Mouse (Mus musculus) heart, embryonic 16.5 days (tissue): ENCODE results near the gene Pex7. TPM values are rescaled to one million over a fixed set of nuclear protein-coding genes. Genes with fewer than 3 reads are reported as not detected.

Experiments used
- ATAC-seq: fragments of 200-750 bp; cut with Nextera tagmentation; replicated peaks from 2 replicates; pipeline ENCODE4 v1.8.0; 2017; ENCODE audit warnings: moderate number of reproducible peaks; ENCODE audit not compliant: insufficient read depth, low FRiP score; ENCODE audit errors: extremely low read depth
- H3K27ac ChIP-seq: fragments of 300-500 bp; sonication (generic); 2 replicates; pipeline ENCODE4 v1.5.1; 2014; ENCODE audit warnings: mild to moderate bottlenecking, low read length, control low read depth, moderate library complexity
- H3K27me3 ChIP-seq: fragments of 300-500 bp; sonication (generic); 2 replicates; pipeline ENCODE4 v1.6.1; 2014; ENCODE audit warnings: low read length, mixed read lengths; ENCODE audit not compliant: control insufficient read depth, insufficient read depth
- H3K36me3 ChIP-seq: fragments of 300-500 bp; sonication (generic); 2 replicates; pipeline ENCODE4 v1.6.1; 2014; ENCODE audit not compliant: control insufficient read depth, insufficient read depth
- H3K4me1 ChIP-seq: fragments of 300-500 bp; sonication (generic); 2 replicates; pipeline ENCODE4 v1.6.1; 2014; ENCODE audit warnings: low read length, mixed read lengths; ENCODE audit not compliant: control insufficient read depth, insufficient read depth
- H3K4me2 ChIP-seq: fragments of 300-500 bp; sonication (generic); 2 replicates; pipeline ENCODE4 v1.6.1; 2014; ENCODE audit warnings: low read depth, mild to moderate bottlenecking, control low read depth, low read length
- H3K4me3 ChIP-seq: fragments of 300-500 bp; sonication (generic); 2 replicates; pipeline ENCODE4 v1.5.1; 2014; ENCODE audit warnings: mild to moderate bottlenecking, control low read depth, low read length
- H3K9ac ChIP-seq: fragments of 300-500 bp; sonication (generic); 2 replicates; pipeline ENCODE4 v1.6.1; 2014; ENCODE audit warnings: low read length, control low read depth
- H3K9me3 ChIP-seq: fragments of 300-500 bp; sonication (generic); replicated peaks from 2 replicates; pipeline ENCODE4 v1.6.1; 2016; ENCODE audit warnings: low read length; ENCODE audit not compliant: control insufficient read depth
- WGBS: fragments of 180-500 bp; shearing (Covaris S2); extraction: QIAGEN DNeasy Blood & Tissue Kit; methylation state at CpG from one replicate; pipeline ENCODE4 v1.1.7; 2014; 5-methylcytosine and 5-hydroxymethylcytosine counted together
- polyA plus RNA-seq: library from polyadenylated mRNA; unstranded; fragments of >200 nt; fragmentation: Nextera tagmentation; extraction: Ambion mirVana; gene quantifications from 2 replicates; pipeline ENCODE4 v1.2.1, GENCODE M21; 2015

Pex7 gene
- polyA plus RNA-seq, 1 experiment from 2014 or later, result 41.4 TPM

GRCm38 (mm10) chr10:19849771-19850365 is 57.6 kb downstream of the Pex7 start:
- no peak overlapping the region for H3K27ac ChIP-seq
- 0 out of 2 replicates have a peak, but pooled peaks have one; percentile 23 for ATAC-seq
- H3K4me3 ChIP-seq, result peak overlapping the region; percentile 63
- H3K36me3 ChIP-seq, result no peaks in the 10 kb centered on the region
- H3K9ac ChIP-seq, result peak overlapping the region; percentile 70
- H3K4me1 ChIP-seq, result peaks cover 16% of the 10 kb centered on the region
- WGBS, result under 1% methylated on average over 30 of the region's 32 CpGs
- no peaks in the 10 kb centered on the region for H3K9me3 ChIP-seq
- peak overlapping the region; percentile 98 for H3K4me2 ChIP-seq
- peaks cover 43% of the 10 kb centered on the region for H3K27me3 ChIP-seq

DNA sequence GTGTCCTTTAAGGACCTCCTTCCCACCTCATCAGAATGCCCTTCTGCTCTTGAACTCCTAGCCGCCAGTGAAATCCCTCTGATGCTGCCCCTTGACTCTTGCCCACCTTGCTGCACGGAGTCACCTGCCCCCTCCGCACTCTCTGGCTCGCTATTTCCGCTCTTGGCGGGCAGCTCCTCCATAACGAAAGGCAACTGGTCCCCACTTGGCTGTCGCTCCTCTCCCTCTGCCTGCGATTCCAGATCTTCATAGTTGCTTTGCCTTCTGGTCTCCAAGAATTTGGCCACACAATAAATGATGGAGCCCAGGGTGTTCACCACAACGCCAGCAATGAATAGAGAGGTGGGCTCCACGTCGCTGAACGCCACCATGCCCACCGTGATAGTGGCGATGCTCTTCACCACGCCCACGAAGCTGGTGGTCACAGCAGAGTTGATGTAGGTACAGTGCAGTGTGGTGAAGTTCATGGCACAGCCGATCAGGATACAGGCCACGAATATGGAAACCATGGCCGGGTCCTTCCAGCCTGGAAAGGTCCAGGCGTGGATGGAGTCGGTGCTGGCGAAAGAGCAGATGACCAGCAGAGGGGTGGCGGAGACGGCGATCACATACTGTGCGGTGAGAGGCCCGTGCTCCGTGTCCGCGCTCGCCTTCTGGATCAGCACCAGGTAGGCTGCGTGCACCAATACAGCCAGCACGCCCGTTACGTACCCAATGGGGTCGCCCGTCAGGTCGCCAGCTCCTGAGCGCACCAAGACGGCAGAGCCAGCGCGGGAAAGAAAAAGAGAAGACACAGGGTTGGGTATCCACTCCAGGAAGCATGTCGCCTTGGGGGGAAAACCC is 58.3 kb downstream of the Pex7 start:
- H3K36me3 ChIP-seq, result no peaks in the 10 kb centered on the region
- no peak for ATAC-seq
- H3K27me3 ChIP-seq, result peaks cover 43% of the 10 kb centered on the region
- WGBS, result 7% methylated on average over 44 of the region's 44 CpGs
- peak overlapping the region; percentile 70; the same call in 1 of the 2 replicates for H3K9ac ChIP-seq
- H3K9me3 ChIP-seq, result no peaks in the 10 kb centered on the region
- peak overlapping the region; percentile 98 for H3K4me2 ChIP-seq
- H3K4me1 ChIP-seq, result peaks cover 16% of the 10 kb centered on the region
- no peak overlapping the region for H3K27ac ChIP-seq
- peak overlapping the region; percentile 63 for H3K4me3 ChIP-seq

- Histone ChIP-seq H3K4me1 (no peaks in the 10 kb centered on the region), H3K27ac (no peak overlapping the region), H3K4me3 (no peak overlapping the region), H3K4me2 (no peak overlapping the region), H3K36me3 (no peaks in the 10 kb centered on the region), H3K27me3 (no peaks in the 10 kb centered on the region; the same call in 1 of the 2 replicates), H3K9me3 (no peaks in the 10 kb centered on the region), H3K9ac (no peak overlapping the region)
- ATAC-seq, result no peak
- WGBS, result 88% methylated on average over 5 of the region's 5 CpGs
Measured at GRCm38 (mm10) chr10:19839836-19840235, 67.7 kb downstream of the Pex7 start.

GRCm38 (mm10) chr10:19835887-19836710 is 71.4 kb downstream of the Pex7 start:
- H3K9me3 ChIP-seq, result no peaks in the 10 kb centered on the region
- 80% methylated on average over 8 of the region's 8 CpGs for WGBS
- no peak overlapping the region for H3K27ac ChIP-seq
- H3K4me1 ChIP-seq, result no peaks in the 10 kb centered on the region
- H3K27me3 ChIP-seq, result no peaks in the 10 kb centered on the region; the same call in 1 of the 2 replicates
- no peak overlapping the region for H3K4me2 ChIP-seq
- no peak overlapping the region for H3K9ac ChIP-seq
- ATAC-seq, result no peak
- no peak overlapping the region for H3K4me3 ChIP-seq
- no peaks in the 10 kb centered on the region for H3K36me3 ChIP-seq

DNA sequence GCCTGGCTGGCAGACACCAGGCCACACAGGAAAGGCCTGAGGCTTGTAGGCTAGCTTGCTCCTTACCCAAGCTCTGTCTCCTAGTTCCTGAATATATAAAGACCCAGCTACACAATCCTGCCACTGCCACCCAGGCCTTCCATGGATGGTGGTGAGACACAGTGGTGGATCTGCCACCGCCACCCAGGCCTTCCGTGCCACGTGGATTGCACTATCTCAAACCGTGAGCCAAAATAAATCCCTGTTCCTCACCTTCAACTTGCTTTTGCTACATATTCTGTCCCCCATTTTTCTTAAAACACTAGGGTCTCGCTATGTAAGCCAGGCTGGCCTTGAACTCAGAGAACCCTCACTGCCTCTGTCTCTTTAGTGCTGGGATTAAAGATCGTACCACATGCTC is 73.3 kb downstream of the Pex7 start:
- H3K9ac ChIP-seq, result no peak overlapping the region
- no peaks in the 10 kb centered on the region for H3K9me3 ChIP-seq
- WGBS, result 94% methylated on average over 6 of the region's 6 CpGs
- H3K4me1 ChIP-seq, result no peaks in the 10 kb centered on the region
- no peaks in the 10 kb centered on the region for H3K36me3 ChIP-seq
- no peak for ATAC-seq
- H3K27ac ChIP-seq, result no peak overlapping the region
- no peaks in the 10 kb centered on the region for H3K27me3 ChIP-seq
- H3K4me3 ChIP-seq, result no peak overlapping the region
- H3K4me2 ChIP-seq, result no peak overlapping the region

GRCm38 (mm10) chr10:19831072-19831849 is 76.2 kb downstream of the Pex7 start:
- H3K36me3 ChIP-seq, result no peaks in the 10 kb centered on the region
- no peaks in the 10 kb centered on the region for H3K4me1 ChIP-seq
- no peak for ATAC-seq
- WGBS, result 78% methylated on average over 5 of the region's 5 CpGs
- H3K27ac ChIP-seq, result no peak overlapping the region
- H3K27me3 ChIP-seq, result no peaks in the 10 kb centered on the region; the same call in 1 of the 2 replicates
- H3K9ac ChIP-seq, result no peak overlapping the region
- no peak overlapping the region for H3K4me3 ChIP-seq
- no peak overlapping the region for H3K4me2 ChIP-seq
- H3K9me3 ChIP-seq, result no peaks in the 10 kb centered on the region

- ATAC-seq, result no peak
- 65% methylated on average over 3 of the region's 3 CpGs for WGBS
- Histone ChIP-seq H3K4me3 (no peak overlapping the region), H3K9ac (no peak overlapping the region), H3K27me3 (no peaks in the 10 kb centered on the region; the same call in 1 of the 2 replicates), H3K9me3 (no peaks in the 10 kb centered on the region), H3K27ac (no peak overlapping the region), H3K4me1 (peaks cover 12% of the 10 kb centered on the region), H3K36me3 (no peaks in the 10 kb centered on the region), H3K4me2 (no peak overlapping the region)
Measured at GRCm38 (mm10) chr10:19820986-19821385, 86.5 kb downstream of the Pex7 start.

- Histone ChIP-seq H3K27me3 (no peaks in the 10 kb centered on the region; the same call in 1 of the 2 replicates), H3K4me1 (peaks cover 30% of the 10 kb centered on the region), H3K4me3 (no peak overlapping the region), H3K9ac (no peak overlapping the region), H3K4me2 (peak overlapping the region; percentile 29; the same call in 1 of the 2 replicates), H3K36me3 (no peaks in the 10 kb centered on the region), H3K9me3 (no peaks in the 10 kb centered on the region), H3K27ac (no peak overlapping the region)
- WGBS, result 24% methylated on average over 16 of the region's 16 CpGs
- peak; percentile 34; the same call in 1 of the 2 replicates for ATAC-seq
Measured at GRCm38 (mm10) chr10:19818723-19819355, 88.7 kb downstream of the Pex7 start.
